ENCODE assay signal across 24 mouse cellular contexts in genomic region chr2:30476241-30476640, GRCm38 (mm10). TPM values are rescaled to one million over a fixed set of nuclear protein-coding genes. Genes with fewer than 3 reads are reported as not detected.
"Had no signal": no experiment of that assay in that cellular context is flagged by ENCODE, and none has a peak within 500 bp of the region (broad histone marks: within the 10 kb centered on the region; RNA-seq: fewer than 3 reads in every experiment).

No protein-coding gene starts in this region.

- H3K9me3 ChIP-seq: heart, embryonic 10.5 days; heart, embryonic 12.5 days; hindbrain, embryonic 10.5 days; hindbrain, embryonic 12.5 days; liver, embryonic 13.5 days had no signal

- H3K4me3 ChIP-seq: gastrocnemius, adult 2 months; heart, adult 2 months; heart, embryonic 10.5 days; heart, embryonic 12.5 days; hindbrain, embryonic 10.5 days; hindbrain, embryonic 12.5 days; layer of hippocampus, adult 2 months; left cerebral cortex, adult 2 months; liver, embryonic 13.5 days had no signal

- H3K27ac ChIP-seq: gastrocnemius, adult 2 months; heart, adult 2 months; heart, embryonic 10.5 days; hindbrain, embryonic 10.5 days; hindbrain, embryonic 12.5 days; hindbrain, embryonic 14.5 days; layer of hippocampus, adult 2 months; left cerebral cortex, adult 2 months; liver, embryonic 13.5 days had no signal

- H3K4me2 ChIP-seq: heart, embryonic 12.5 days; hindbrain, embryonic 12.5 days; hindbrain, embryonic 14.5 days; liver, embryonic 11.5 days; liver, embryonic 13.5 days had no signal

- H3K9ac ChIP-seq: heart, embryonic 12.5 days; hindbrain, embryonic 12.5 days; hindbrain, embryonic 14.5 days; liver, embryonic 13.5 days had no signal

- H3K36me3 ChIP-seq: heart, embryonic 10.5 days; heart, embryonic 12.5 days; hindbrain, embryonic 10.5 days; hindbrain, embryonic 12.5 days; liver, embryonic 13.5 days had no signal

- DNase-seq: gastrocnemius, adult 2 months; gastrocnemius, postnatal 10 days; gastrocnemius, postnatal 25 days; heart, adult 2 months; heart, postnatal 10 days; heart, postnatal 4 days; kidney, adult 18-20 months; kidney, adult 8-10 months; kidney, postnatal 10 days; kidney, postnatal 25 days; kidney, postnatal 4 days; liver; liver, embryonic 13.5 days had no signal

- ATAC-seq: hindbrain, embryonic 16.5 days; inflammation-experienced regulatory T-cells, adult 6 months; intestine, embryonic 16.5 days had no signal

RNA-seq across cellular contexts. Expression of gene Ier5l, which starts 2.2 kb away (rescaled TPM):
- polyA plus RNA-seq: inflammation-experienced regulatory T-cells, adult 6 months had no signal
